Mouse (Mus musculus) embryonic stem cell, embryonic (primary cell): Measurements from ENCODE around the gene Gm20696.

Experiments
- CTCF ChIA-PET, 4 experiments: fragments of 300-600 bp in 2 of 4; fragments of 350-600 bp in 2 of 4; sonication (Branson Sonifier 250); formaldehyde crosslinking; loops; one replicate each; lab custom pipeline; 2022; ENCODE audit warnings: inconsistent platforms in 2 of 4; lab: Charles Lee
- POLR2A ChIA-PET, 4 experiments: fragments of 300-600 bp in 2 of 4; fragments of 350-600 bp in 2 of 4; sonication (Branson Sonifier 250); formaldehyde crosslinking; loops; one replicate each; lab custom pipeline; 2022; ENCODE audit warnings: antibody characterized with exemption in 4 of 4, inconsistent platforms in 1 of 4; lab: Charles Lee

Gm20696 gene

DNA sequence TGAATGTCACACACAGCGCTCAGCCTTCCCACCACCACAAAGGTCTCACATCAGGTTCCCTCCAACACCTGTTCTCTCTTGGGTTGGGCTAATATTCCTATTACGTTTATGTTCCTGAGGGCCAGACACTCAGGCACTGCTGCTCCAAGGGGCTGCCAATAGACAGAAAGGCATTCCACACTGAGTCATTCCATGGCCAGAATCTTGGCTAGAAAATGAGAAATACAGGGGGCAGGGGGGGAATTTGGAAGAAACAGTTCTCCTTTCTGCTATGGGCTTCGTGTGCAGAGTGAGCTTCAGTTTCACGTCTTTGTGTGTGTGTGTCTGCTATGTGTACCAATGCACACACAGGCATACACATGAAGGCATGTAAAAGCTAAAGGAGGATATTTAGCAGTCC is 239.3 kb downstream of the Gm20696 start:
- POLR2A ChIA-PET: no interaction called here
- CTCF ChIA-PET: interaction anchor here in 1 of 4 experiments (0.6 kb wide), 1 partner anchor 845 kb away, joined by 3 read pairs; no protein-coding TSS in a partner anchor

DNA sequence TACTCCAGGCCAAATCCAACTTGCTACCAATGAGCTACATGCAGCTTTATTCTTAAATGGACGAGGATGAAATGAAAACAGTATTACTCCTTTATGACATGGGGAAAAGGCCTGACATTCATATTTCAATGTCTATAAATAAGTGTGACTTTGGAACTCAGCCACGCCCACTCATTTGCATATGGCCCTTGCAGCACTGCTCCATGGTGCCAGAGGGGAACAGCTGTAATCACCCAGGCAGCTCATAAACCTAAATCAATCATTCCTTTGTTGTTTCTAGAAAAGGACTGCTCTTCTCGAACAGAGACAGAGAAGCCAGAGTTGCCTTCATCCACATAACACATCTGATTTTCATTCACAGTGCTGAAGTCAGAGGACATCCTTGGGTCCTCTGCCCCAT is 241.6 kb downstream of the Gm20696 start:
- CTCF ChIA-PET: no interaction called here

DNA sequence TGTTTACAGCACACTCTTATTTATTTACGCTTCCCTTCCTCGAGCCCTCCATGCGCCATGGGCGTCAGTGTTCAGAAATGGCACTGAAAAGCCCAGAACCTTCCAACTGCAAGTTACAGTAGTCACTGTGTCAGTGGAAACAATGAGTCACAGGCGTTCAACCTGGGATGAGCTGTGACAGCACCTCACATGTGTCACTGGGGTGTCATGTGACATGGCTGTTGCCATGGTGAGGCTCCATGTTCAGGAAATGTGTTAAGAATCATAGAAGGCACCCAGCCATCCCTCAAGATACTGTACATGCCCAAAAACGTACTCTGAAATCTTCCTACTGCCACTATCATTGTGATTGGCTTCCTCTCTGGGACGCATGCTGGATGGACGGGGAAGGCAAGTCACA is 245.9 kb downstream of the Gm20696 start:
- POLR2A ChIA-PET: no interaction called here

More for the DNA sequence above, 241.6 kb downstream of the Gm20696 start:
- POLR2A ChIA-PET: no interaction called here

DNA sequence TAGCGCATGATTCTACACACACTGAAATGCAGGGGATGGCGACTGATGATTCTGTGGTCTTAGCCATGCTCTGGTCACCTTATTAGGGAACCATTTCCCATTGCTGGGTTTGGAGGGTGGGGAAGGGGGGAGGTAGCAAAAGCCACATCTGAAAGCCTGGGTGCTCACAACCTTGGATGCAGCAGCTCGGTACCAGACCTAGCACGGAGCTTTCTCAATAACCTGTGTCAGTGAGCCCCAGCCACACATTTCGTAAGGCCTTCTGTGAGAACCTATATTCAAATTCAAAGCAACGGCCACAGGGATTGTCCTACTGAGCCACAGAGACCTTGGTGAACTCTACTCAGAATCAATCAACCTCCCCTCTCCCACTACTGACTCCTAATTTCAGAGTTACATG is 254.0 kb downstream of the Gm20696 start:
- POLR2A ChIA-PET: no interaction called here
- CTCF ChIA-PET: interaction anchor here in 1 of 4 experiments (0.6 kb wide), 1 partner anchor 27 kb away, joined by 4 read pairs; no protein-coding TSS in a partner anchor

More for the DNA sequence above, 245.9 kb downstream of the Gm20696 start:
- CTCF ChIA-PET: no interaction called here

DNA sequence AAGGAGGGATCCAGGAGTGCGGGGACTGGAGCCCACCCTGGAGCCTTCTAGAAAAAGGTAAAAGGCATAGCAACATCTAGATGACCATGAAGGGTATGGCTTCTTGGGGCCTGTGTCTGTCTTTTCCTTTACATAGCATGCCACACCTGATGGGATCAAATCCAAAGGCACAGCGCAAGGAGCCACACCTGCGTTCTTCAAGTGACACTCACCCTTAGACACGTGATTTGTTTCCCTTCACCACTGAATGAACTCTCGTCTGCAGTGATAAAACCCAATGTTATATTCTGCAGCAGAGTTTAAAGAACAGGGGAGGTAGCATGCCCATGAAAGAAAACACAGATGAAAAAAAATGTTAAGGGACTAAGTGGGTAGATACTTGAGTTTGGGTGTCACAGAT is 257.0 kb downstream of the Gm20696 start:
- POLR2A ChIA-PET: no interaction called here
- CTCF ChIA-PET: no interaction called here

DNA sequence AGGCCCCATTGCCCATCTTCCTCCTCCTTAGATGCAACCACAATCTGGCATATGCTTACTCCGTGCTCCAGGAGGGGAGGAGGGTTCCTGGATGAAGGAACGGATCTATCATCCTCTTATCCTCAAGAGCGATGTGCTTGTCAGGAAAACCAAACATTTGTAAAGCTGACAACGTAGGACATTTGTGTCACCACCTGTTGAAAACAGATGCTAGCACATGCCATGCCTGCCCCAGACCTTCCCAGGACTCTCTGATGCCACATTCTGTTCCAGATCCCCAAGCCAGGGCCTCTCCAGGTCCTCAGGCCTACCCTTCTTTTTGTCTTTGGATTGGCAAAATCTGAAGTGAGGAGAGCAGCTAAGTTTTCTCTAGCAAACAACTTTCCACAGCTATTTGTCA is 257.7 kb downstream of the Gm20696 start:
- ChIA-PET POLR2A (interaction anchor here in 1 of 4 experiments (0.5 kb wide), 1 partner anchor 140 kb away, joined by 3 read pairs; no protein-coding TSS in a partner anchor), CTCF (interaction anchor here in 1 of 4 experiments (0.5 kb wide), 1 partner anchor 356 kb away, joined by 10 read pairs; no protein-coding TSS in a partner anchor)

DNA sequence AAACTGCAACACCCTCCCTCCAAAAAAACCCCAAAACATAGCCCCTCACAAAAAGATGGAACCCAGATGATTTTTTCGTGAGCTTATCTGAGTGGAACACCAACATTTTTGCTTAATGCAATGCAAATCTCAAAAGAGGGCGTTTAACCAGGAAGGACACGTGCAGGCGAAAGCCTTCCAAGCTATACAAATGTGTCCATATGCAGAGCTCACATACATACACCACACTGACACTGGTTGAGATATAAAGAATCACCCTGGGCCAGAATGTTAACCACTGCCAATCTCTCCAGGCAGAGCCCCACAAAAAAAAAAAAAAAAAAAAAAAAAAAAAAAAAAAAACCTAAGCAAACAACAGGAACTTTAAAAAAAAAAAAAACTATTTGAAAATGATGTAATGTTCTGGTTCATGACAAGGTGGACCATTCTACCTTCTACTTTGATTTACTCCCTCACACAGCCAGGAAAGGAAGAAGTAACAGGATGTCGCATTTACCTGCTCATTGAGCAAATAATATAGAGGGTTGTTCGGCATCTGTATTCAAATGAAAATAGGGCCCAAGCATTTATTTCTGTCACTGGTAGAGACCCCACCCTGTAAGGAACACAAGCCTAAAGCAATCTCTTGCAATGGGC is 262.7 kb downstream of the Gm20696 start:
- ChIA-PET POLR2A (no interaction called here), CTCF (no interaction called here)

DNA sequence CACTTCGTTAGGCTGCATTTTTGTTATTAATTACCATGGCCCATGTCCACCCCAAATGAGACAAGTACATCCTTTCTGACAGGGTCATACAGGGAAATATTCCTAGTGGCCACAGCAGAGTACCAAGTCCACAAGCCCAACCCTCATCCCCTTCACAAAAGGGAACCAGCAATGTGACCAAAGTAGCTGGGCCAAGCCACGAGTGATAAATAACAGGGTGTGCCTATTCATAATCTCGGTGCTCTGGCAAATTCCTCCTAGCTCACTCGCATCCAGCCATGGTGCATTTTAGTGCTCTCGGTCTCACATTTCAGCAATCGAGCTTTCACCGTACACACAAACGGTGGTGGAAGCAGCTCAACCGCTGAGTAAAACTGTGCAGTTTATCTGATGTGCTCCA is 263.7 kb downstream of the Gm20696 start:
- ChIA-PET POLR2A (no interaction called here), CTCF (no interaction called here)

DNA sequence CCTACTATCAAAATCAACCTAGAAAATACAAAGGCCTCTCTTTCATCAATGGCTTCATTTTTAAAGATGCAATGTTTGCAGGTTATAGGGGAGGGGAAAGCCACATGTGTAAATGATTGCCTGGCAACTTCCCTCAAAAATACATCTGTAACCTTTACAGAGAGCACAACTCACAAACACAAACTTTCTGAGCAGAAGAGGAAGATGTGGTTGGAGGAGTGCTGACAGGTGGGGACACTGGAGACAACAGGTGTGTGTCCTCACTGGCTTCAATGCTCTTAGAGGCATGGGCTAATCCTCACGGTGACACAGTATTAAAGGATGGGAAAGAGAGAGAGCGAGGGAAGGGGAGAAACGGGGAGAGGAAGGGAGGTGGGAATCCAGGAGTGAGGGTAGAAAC is 264.2 kb downstream of the Gm20696 start:
- CTCF ChIA-PET: no interaction called here
- POLR2A ChIA-PET: interaction anchor here in 1 of 4 experiments (1.3 kb wide), 1 partner anchor 47 kb away, joined by 4 read pairs; no protein-coding TSS in a partner anchor

DNA sequence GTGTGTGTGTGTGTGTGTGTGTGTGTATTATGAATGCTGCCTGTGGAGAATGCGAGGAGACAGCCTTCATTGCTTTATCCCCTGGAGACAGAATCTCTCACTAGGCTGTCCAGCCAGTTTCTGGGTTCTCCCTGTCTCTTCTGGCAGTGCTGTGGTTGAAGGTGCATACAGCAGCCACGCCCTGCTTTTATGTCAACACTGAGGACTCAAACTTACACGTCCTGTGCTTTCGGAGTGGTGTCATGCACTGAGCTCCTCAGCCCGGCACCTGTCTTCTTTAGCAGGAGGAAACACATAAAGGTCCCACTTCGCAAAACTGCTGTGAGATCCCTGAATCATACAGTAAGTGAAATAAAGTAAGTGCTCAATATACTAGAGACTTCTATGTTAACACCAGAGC is 264.8 kb downstream of the Gm20696 start:
- ChIA-PET CTCF (no interaction called here), POLR2A (interaction anchor here in 1 of 4 experiments (1.3 kb wide), 1 partner anchor 47 kb away, joined by 4 read pairs; no protein-coding TSS in a partner anchor)

DNA sequence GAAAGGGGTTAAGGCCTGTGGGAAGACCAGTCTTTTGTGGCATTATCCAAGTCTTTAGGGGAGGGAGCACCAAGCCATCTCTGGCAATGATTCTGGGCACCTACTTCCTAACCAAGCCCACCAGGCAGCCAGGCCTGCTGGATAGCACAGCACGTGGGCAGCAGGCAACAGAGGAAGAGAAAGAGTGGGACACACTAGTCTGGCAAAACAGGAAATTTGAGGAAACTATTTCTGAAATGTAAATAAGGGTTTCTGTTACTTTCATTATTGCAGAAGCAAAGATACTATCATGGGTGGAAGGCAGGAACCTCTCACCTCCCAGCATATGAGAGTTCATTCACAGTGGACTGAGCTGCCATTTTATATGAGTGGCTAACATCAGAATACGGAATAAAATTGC is 265.4 kb downstream of the Gm20696 start:
- ChIA-PET CTCF (no interaction called here), POLR2A (interaction anchor here in 1 of 4 experiments (1.3 kb wide), 1 partner anchor 48 kb away, joined by 4 read pairs; no protein-coding TSS in a partner anchor)

DNA sequence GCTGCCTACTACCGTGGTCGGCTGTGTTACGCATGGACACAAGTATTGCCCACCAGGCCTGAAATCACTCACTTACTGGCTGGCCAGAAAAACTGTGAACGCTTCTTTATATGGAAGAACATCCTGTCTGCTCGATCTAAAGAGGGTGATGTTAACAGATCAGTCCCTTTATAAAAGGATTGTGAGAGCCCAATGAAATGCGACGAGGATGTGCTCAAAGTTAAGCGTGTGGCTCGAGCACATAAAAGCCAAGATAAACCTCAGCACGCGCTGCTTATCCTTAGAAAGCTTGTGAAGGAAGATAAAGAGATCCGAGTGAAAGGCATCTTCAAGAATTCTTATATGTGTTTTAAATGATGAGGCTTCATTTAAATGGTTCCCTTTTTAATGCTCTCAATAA is 270.9 kb downstream of the Gm20696 start:
- ChIA-PET CTCF (interaction anchor here in 1 of 4 experiments (0.7 kb wide), 1 partner anchor 76 kb away, joined by 4 read pairs; no protein-coding TSS in a partner anchor), POLR2A (interaction anchor here in 1 of 4 experiments (1.4 kb wide), 1 partner anchor 17 kb away, joined by 3 read pairs; no protein-coding TSS in a partner anchor)

DNA sequence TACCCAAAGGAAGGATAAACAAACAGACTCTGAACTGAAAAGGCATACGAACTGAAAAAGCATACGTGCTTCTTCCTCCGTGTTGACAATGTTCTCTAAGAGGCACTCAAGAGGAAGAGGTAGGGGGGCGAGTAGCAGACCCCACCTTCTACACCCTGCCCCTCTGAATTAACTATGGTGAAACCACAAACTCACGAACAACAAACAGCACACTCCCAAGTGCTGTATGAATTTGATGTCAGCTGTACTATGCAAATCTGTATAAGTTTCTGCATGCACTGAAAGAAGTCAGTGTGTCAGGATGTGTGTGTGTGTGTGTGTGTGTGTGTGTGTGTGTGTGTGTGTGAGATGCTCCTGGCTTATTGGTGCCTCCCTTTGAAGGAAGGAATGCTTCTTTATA is 271.8 kb downstream of the Gm20696 start:
- CTCF ChIA-PET: no interaction called here
- POLR2A ChIA-PET: no interaction called here

DNA sequence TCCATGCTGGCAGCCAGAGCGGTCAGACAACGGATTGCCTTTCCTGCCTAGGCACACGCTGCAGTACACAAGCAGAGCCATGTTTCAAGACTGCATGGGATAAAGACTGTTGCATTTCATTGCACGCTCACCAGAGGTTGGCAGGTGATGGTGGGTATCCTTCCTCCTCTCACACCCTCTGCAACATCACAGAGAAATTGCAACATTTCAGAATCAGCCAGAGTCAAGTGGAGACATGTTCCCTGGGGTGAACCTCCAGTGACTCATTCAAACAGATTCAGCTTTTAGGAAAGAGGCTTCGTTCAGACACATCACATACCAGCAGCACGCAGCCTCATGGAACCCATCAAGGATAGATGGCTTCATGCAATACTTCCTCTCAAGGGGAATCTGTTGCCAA is 274.1 kb downstream of the Gm20696 start:
- ChIA-PET CTCF (no interaction called here), POLR2A (no interaction called here)

DNA sequence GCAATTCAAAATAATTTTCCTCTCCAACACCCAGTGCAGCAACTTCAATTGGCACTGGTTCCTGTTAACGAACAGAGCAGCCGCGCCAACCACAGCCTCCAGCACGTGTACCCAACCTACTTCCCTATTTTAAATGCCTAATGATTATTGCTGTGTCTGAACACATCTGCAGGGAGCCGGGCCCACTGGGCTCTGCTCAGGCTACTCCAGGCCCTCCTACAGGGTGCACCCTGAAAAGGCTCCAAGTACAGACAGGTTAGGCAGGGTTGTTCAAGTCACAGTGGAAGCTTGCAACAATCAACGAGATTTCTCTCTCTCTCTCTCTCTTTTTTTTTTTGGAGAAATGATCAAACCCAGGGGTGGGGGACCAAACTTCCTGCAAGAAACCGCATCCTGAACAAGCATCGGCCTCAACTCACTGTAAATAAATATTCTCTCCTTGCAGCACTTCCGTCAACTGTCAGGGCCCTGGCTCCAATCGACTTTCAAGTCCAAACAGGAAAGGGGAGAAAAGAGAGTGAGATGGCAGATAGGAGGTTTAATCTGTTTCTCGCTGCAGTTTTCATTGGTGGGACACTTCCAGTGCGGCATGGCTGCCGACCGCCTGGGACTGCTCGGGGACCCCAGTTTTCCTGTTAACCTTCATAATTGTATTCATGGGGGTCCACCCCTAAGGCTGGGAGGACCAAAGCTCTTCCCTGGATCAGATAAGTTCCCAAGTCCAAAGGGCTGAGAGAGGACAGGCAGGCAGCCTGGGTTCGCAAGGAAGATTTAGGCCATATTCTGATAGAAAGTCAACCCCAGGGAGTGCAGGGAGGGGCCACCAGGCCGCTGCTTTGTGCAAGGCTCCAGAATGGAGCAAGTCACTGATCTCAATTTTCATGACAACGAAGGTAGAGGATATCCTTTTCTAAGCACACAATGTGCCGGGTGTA is 277.6 kb downstream of the Gm20696 start:
- ChIA-PET POLR2A (interaction anchor here in 2 of 4 experiments (0.5 to 1.3 kb wide), 2 partner anchors 11 to 325 kb away, joined by 3 to 4 read pairs; no protein-coding TSS in a partner anchor), CTCF (no interaction called here)

DNA sequence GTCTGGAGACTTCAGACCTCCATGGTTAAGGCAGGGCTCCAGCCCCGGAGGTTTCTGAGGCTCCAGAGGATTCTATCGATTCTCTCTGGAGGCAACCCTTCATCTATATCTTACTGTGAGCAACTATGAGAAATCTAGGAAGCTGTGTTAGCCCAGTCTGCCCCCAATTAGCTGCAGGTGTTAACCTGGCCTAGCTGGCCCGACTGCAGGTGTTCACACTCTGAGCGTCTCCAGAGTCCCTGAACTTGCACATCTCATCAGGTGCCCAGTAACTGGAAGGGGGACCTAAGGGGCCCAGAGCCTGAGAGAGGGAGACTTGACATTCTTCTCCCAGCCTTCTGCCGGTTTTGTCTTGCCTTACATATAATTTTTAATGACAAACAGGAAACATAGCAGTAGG is 278.6 kb downstream of the Gm20696 start:
- POLR2A ChIA-PET: no interaction called here
- CTCF ChIA-PET: no interaction called here

DNA sequence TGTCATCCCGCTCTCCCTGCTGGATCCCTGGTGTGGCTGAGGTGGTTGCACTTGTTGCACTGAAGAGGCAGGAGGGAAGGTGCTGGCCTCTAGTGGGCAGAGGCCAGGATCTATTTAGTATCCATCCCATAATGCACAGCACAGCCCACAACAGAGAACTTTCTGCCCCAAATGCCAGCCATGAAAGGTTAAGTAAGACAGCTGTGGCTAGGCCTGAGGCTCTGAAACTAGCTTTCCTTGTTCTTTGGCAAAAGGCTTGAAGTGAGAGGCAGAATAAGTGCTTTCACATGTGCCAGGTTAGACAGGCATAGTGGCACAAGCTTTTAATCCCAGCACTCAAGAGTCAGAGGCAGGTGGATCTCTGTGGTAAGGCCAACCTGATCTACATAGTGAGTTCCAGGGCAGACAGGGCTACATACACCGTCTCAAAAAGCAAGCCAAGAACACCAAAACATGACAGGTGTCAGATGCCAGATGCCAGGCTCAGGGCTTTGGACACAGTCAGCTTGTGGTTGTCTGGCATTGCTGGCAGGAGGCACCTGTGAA is 281.5 kb downstream of the Gm20696 start:
- CTCF ChIA-PET: interaction anchor here in 1 of 4 experiments (0.6 kb wide), 1 partner anchor 580 kb away, joined by 3 read pairs; no protein-coding TSS in a partner anchor
- POLR2A ChIA-PET: interaction anchor here in 1 of 4 experiments (1.3 kb wide), 1 partner anchor 10 kb away, joined by 4 read pairs; no protein-coding TSS in a partner anchor

DNA sequence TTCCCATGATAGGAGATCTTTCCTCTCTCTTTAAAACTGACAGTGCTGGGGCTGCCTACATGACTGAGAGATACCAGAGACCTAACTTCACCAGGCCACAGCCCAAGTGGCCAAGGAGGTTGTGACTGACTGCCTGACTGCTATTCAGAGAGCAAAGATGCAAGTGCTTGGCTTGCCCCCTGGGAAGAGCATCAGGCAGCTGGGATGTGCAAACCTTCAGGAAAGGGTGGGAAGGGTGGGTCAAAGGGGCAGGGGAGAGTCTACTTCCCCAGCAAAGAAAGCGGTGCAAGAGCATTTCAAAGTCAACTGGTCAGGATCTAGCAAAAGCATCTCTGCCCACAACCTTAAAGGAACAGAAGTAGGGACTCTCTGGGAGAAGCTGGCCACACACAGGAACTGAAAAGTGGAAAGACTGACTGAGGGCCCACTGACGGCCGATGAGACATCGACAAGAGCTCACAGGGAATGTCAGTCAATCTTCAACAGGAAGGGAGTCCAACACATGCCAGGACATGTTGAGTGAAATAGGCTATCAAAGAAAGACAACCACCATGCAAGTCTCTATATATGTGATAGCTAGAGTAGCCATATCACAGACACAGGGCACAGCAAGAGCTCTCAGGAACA is 282.6 kb downstream of the Gm20696 start:
- ChIA-PET POLR2A (interaction anchor here in 2 of 4 experiments (0.6 to 1.3 kb wide), 2 partner anchors 9 to 1865 kb away, joined by 4 read pairs; no protein-coding TSS in a partner anchor), CTCF (no interaction called here)

DNA sequence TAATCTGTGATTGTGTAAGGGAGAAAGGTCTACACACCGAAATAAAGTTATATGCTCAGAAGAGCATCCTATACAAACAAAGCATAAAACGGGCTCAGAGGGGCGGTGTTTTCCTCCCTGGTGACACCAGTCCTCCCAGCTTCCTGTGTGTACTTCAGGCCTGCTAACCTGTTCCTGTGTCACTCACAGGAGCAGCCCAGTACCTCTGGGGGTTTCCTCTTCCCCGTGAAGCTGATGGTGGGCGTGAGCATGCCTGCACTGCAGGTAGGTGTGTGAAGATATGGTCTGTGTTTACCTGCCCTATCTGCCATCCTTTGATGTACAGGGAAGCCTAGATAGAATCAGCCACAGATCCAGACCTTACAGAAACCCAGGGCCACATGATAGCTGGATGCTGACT is 286.5 kb downstream of the Gm20696 start:
- CTCF ChIA-PET: interaction anchor here in 2 of 4 experiments (0.6 kb wide), 2 partner anchors 10 to 448 kb away, joined by 3 to 8 read pairs; no protein-coding TSS in a partner anchor
- POLR2A ChIA-PET: no interaction called here
